Mouse (Mus musculus): Measurements from ENCODE around the gene Tmem39b. TPM values are rescaled to one million over a fixed set of nuclear protein-coding genes. Genes with fewer than 3 reads are reported as not detected.

Gene Tmem39b
- polyA plus RNA-seq, 1 experiment from 2014 or later, result 13.4 TPM

- Histone ChIP-seq H3K9me3 (ENCODE audit: control insufficient read depth, low read length) (no peaks in the 10 kb centered on the region), H3K4me1 (replicated peaks; ENCODE audit: control insufficient read depth, insufficient read depth, low read length) (peaks cover 30% of the 10 kb centered on the region), H3K4me3 (ENCODE audit: low read length) (no peak overlapping the region), H3K36me3 (ENCODE audit: control insufficient read depth, insufficient read depth, low read length) (peaks cover 12% of the 10 kb centered on the region), H3K27ac (ENCODE audit: low read length) (no peak overlapping the region), H3K9ac (ENCODE audit: low read length) (no peak overlapping the region), H3K27me3 (ENCODE audit: control insufficient read depth, insufficient read depth, low read depth, low read length) (no peaks in the 10 kb centered on the region), H3K4me2 (ENCODE audit: low read depth, low read length) (no peak overlapping the region)
- WGBS, result 60% methylated on average over 1 of the region's 1 CpGs
- ATAC-seq (ENCODE audit: low read depth), result no peak
Observed at GRCm38 (mm10) chr4:129700216-129700615, 3.6 kb upstream of the Tmem39b start.

DNA sequence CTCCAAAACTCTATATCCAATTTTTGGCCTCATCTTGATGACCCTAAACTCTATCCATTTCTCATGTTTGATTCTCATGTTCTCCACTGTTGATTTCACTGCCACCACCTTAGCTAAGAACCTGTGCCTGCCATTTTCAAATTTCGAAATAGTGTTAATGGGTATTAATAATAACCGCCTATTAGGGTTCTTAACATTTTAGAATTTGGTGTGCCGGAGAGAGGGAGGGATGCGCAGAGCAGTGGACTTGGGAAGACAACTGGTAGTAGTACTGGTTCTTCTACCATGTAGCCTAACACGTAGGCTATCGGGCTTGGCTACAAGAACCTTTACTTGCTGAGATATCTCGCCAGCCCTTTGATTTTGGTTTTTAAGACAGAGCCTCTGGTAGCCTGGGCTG, 553 bp upstream of the Tmem39b start:
- 79% methylated on average over 7 of the region's 7 CpGs for WGBS
- Histone ChIP-seq H3K9ac (ENCODE audit: low read length) (peak overlapping the region; percentile 85), H3K4me1 (replicated peaks; ENCODE audit: control insufficient read depth, insufficient read depth, low read length) (peaks cover 18% of the 10 kb centered on the region), H3K4me2 (ENCODE audit: low read depth, low read length) (peak overlapping the region; percentile 79), H3K27ac (ENCODE audit: low read length) (no peak overlapping the region; the same call in 1 of the 2 replicates), H3K27me3 (ENCODE audit: control insufficient read depth, insufficient read depth, low read depth, low read length) (no peaks in the 10 kb centered on the region), H3K4me3 (ENCODE audit: low read length) (peak overlapping the region; percentile 75), H3K36me3 (ENCODE audit: control insufficient read depth, insufficient read depth, low read length) (peaks cover 7% of the 10 kb centered on the region), H3K9me3 (ENCODE audit: control insufficient read depth, low read length) (no peaks in the 10 kb centered on the region)
- no peak for ATAC-seq (ENCODE audit: low read depth)

DNA sequence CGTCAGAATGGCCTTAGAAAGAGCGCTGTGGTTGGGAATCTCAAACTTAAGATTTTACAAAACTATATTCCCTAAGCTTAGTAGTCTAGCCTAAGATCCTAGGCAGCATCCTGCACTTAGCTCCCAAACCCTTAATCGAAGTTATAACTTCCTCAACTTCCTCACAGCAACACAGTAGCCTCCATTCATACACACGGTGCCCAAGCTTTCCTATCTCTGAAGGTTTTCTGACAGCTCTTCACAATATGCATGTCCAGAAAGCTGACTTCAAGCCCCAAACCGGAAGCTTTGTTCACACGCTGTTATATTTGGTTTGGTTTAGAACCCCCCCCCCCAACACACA, 852 bp downstream of the Tmem39b start:
- peaks cover 16% of the 10 kb centered on the region for H3K36me3 ChIP-seq (ENCODE audit: control insufficient read depth, insufficient read depth, low read length)
- WGBS, result 20% methylated on average over 6 of the region's 6 CpGs
- ATAC-seq (ENCODE audit: low read depth), result no peak
- peaks cover 9% of the 10 kb centered on the region for H3K4me1 ChIP-seq (replicated peaks; ENCODE audit: control insufficient read depth, insufficient read depth, low read length)
- no peaks in the 10 kb centered on the region for H3K9me3 ChIP-seq (ENCODE audit: control insufficient read depth, low read length)
- H3K9ac ChIP-seq (ENCODE audit: low read length), result peak overlapping the region; percentile 85
- H3K4me3 ChIP-seq (ENCODE audit: low read length), result peak overlapping the region; percentile 75
- no peaks in the 10 kb centered on the region for H3K27me3 ChIP-seq (ENCODE audit: control insufficient read depth, insufficient read depth, low read depth, low read length)
- no peak overlapping the region; the same call in 1 of the 2 replicates for H3K27ac ChIP-seq (ENCODE audit: low read length)
- peak overlapping the region; percentile 80 for H3K4me2 ChIP-seq (ENCODE audit: low read depth, low read length)

DNA sequence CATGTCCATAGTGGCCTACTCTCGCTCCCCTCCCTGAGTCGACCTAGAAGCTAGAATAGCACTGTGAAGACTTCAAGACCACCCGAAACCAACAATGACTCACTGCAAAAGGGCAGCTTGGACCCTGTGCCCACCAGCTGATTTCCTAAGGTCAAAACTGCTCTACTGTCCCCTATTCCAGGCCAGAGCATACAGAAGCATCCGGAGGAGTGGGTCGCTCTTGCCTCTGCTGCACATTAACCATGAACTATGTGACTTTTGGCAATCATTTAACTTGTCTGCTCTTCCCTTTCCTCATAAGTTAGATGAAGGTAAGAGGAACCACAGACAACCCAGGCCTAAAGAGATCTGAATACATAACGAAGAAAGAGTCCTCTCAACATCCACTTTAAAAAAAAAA, 12.1 kb downstream of the Tmem39b start:
- H3K4me2 ChIP-seq (ENCODE audit: low read depth, low read length), result no peak overlapping the region
- H3K27ac ChIP-seq (ENCODE audit: low read length), result no peak overlapping the region
- no peaks in the 10 kb centered on the region for H3K9me3 ChIP-seq (ENCODE audit: control insufficient read depth, low read length)
- ATAC-seq (ENCODE audit: low read depth), result no peak
- WGBS, result 95% methylated on average over 6 of the region's 6 CpGs
- H3K27me3 ChIP-seq (ENCODE audit: control insufficient read depth, insufficient read depth, low read depth, low read length), result no peaks in the 10 kb centered on the region
- no peaks in the 10 kb centered on the region for H3K4me1 ChIP-seq (replicated peaks; ENCODE audit: control insufficient read depth, insufficient read depth, low read length)
- no peak overlapping the region for H3K4me3 ChIP-seq (ENCODE audit: low read length)
- peaks cover 27% of the 10 kb centered on the region for H3K36me3 ChIP-seq (ENCODE audit: control insufficient read depth, insufficient read depth, low read length)
- no peak overlapping the region for H3K9ac ChIP-seq (ENCODE audit: low read length)

DNA sequence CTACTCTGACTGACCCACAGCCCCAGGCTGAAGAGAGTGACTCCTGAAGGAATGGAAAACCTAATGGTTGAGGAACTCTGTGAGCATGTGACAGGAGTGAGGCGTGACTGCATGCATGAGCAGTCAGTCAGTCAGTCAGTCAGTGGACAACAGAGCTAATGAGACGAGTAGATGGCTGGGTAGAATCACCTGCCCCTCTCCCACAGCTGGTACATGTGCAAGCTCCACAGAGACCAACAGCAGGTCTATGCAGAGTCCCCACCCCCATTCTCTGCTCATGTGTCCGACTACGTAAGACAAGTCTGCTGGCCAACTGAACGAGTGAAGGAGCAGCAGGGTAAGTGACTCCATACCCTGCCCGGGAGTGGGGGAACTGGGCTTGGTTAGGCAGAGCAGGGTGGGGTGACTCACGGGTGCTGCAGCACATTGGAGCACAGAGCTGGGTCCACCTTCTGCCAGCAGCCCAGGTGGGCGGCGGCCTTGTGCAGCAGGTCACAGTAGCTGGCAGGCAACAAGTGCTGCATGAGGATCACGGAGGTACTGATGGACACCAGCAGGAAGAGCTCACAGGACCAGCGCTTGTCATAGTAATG, 12.6 kb downstream of the Tmem39b start:
- 88% methylated on average over 11 of the region's 11 CpGs for WGBS
- peaks cover 28% of the 10 kb centered on the region for H3K36me3 ChIP-seq (ENCODE audit: control insufficient read depth, insufficient read depth, low read length)
- no peaks in the 10 kb centered on the region for H3K27me3 ChIP-seq (ENCODE audit: control insufficient read depth, insufficient read depth, low read depth, low read length)
- no peak for ATAC-seq (ENCODE audit: low read depth)
- H3K4me3 ChIP-seq (ENCODE audit: low read length), result no peak overlapping the region
- no peaks in the 10 kb centered on the region for H3K9me3 ChIP-seq (ENCODE audit: control insufficient read depth, low read length)
- no peak overlapping the region for H3K4me2 ChIP-seq (ENCODE audit: low read depth, low read length)
- no peak overlapping the region for H3K9ac ChIP-seq (ENCODE audit: low read length)
- H3K4me1 ChIP-seq (replicated peaks; ENCODE audit: control insufficient read depth, insufficient read depth, low read length), result no peaks in the 10 kb centered on the region
- no peak overlapping the region for H3K27ac ChIP-seq (ENCODE audit: low read length)

GRCm38 (mm10) chr4:129681837-129682236, 14.8 kb downstream of the Tmem39b start:
- Histone ChIP-seq H3K9ac (ENCODE audit: low read length) (no peak overlapping the region), H3K9me3 (ENCODE audit: control insufficient read depth, low read length) (no peaks in the 10 kb centered on the region), H3K36me3 (ENCODE audit: control insufficient read depth, insufficient read depth, low read length) (peaks cover 31% of the 10 kb centered on the region), H3K4me2 (ENCODE audit: low read depth, low read length) (no peak overlapping the region), H3K4me1 (replicated peaks; ENCODE audit: control insufficient read depth, insufficient read depth, low read length) (no peaks in the 10 kb centered on the region), H3K27ac (ENCODE audit: low read length) (no peak overlapping the region), H3K27me3 (ENCODE audit: control insufficient read depth, insufficient read depth, low read depth, low read length) (no peaks in the 10 kb centered on the region), H3K4me3 (ENCODE audit: low read length) (no peak overlapping the region)
- 96% methylated on average over 11 of the region's 11 CpGs for WGBS
- no peak for ATAC-seq (ENCODE audit: low read depth)

- no peak; the same call in 1 of the 2 replicates for ATAC-seq (ENCODE audit: low read depth)
- 2% methylated on average over 10 of the region's 10 CpGs for WGBS
- Histone ChIP-seq H3K4me2 (ENCODE audit: low read depth, low read length) (peak overlapping the region; percentile 91), H3K27me3 (ENCODE audit: control insufficient read depth, insufficient read depth, low read depth, low read length) (no peaks in the 10 kb centered on the region), H3K4me1 (replicated peaks; ENCODE audit: control insufficient read depth, insufficient read depth, low read length) (peaks cover 15% of the 10 kb centered on the region), H3K4me3 (ENCODE audit: low read length) (peak overlapping the region; percentile 100), H3K36me3 (ENCODE audit: control insufficient read depth, insufficient read depth, low read length) (peaks cover 11% of the 10 kb centered on the region), H3K9me3 (ENCODE audit: control insufficient read depth, low read length) (no peaks in the 10 kb centered on the region), H3K9ac (ENCODE audit: low read length) (peak overlapping the region; percentile 97), H3K27ac (ENCODE audit: low read length) (peak overlapping the region; percentile 94)
Observed at GRCm38 (mm10) chr4:129672878-129673449, 23.7 kb downstream of the Tmem39b start.

DNA sequence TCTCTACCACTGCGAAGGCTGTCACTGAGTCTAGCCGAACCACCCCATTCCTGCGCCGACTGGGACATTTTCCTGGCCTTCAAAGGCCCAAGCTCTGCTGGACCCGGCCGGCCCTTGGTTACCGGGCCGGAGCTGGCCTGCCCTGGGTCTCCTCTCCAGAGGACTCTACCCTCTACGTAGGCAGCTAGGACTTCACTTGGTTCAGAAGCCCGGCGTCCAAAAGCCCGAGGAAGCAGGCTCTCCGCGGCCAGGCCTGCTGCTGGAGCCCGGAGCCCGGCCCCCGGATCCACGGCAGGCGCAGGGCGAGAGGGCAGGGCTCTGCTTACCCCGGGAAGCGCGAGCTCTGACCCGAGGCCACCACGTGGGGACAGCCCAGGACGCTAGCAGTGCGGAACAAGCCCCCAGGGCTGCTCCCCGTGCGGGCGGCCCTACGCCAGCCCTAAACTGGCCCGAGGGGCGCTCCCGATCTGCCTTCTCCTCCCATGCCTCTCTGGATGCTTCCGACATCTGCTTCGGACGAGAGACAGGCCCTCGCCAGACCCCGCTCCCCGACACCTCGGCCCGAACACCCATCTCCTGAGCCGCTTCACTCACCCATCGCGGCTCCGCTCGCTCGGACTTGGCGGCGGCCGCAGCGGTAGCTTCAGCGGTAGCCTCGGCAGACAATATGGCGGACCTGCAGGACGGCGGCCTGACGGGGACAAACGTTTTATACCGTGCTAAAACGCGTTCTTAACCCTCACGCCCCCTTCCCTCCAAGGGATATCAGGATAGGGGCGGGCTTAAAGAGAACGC, 24.4 kb downstream of the Tmem39b start, which contains the start of gene Kpna6:
Gene Kpna6, minus strand, starts transcription at position 685 of the 795 bp plus-strand sequence.
- Histone ChIP-seq H3K4me1 (replicated peaks; ENCODE audit: control insufficient read depth, insufficient read depth, low read length) (peaks cover 15% of the 10 kb centered on the region), H3K36me3 (ENCODE audit: control insufficient read depth, insufficient read depth, low read length) (peaks cover 11% of the 10 kb centered on the region), H3K27me3 (ENCODE audit: control insufficient read depth, insufficient read depth, low read depth, low read length) (no peaks in the 10 kb centered on the region), H3K9ac (ENCODE audit: low read length) (peak within 1 kb of the TSS; percentile 97), H3K27ac (ENCODE audit: low read length) (peak within 1 kb of the TSS; percentile 94), H3K4me3 (ENCODE audit: low read length) (peak within 1 kb of the TSS; percentile 100), H3K4me2 (ENCODE audit: low read depth, low read length) (peak within 1 kb of the TSS; percentile 91), H3K9me3 (ENCODE audit: control insufficient read depth, low read length) (no peaks in the 10 kb centered on the region)
- peak; percentile 94 for ATAC-seq (ENCODE audit: low read depth)
- WGBS, result under 1% methylated on average over 65 of the region's 65 CpGs

DNA sequence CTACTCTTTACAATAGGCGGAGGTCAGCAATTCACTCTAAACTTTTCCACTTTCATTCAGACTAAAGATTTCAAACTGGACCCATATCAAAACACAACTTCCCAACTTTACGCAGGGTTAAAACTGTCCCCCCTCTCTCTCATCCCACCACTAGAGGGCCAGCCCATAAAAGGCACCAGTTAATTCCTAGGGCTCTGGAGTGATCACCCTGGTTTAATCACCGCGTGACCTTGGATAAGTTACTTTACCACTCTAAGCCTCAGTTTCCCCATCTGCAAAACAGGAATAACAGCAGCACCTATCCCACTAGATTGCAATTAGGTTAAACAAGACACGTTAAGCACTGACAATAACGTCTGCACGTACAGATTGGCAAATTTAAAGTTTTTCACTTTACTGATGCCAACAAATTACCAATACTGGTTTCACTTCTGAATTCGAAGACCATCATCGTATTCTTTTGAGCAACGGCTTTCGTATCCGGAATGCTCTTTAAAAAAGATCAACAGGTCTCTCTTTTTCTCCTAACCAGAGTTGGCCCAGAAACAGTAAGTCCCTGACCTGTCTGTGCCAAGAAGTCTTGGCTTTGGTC, 25.1 kb downstream of the Tmem39b start:
- ATAC-seq (ENCODE audit: low read depth), result peak; percentile 64
- H3K4me1 ChIP-seq (replicated peaks; ENCODE audit: control insufficient read depth, insufficient read depth, low read length), result peaks cover 15% of the 10 kb centered on the region
- 4% methylated on average over 12 of the region's 12 CpGs for WGBS

More for the DNA sequence above, 25.1 kb downstream of the Tmem39b start:
- peak overlapping the region; percentile 94 for H3K27ac ChIP-seq (ENCODE audit: low read length)
- H3K9ac ChIP-seq (ENCODE audit: low read length), result peak overlapping the region; percentile 97
- peak overlapping the region; percentile 91 for H3K4me2 ChIP-seq (ENCODE audit: low read depth, low read length)
- no peaks in the 10 kb centered on the region for H3K27me3 ChIP-seq (ENCODE audit: control insufficient read depth, insufficient read depth, low read depth, low read length)
- no peaks in the 10 kb centered on the region for H3K9me3 ChIP-seq (ENCODE audit: control insufficient read depth, low read length)
- H3K4me3 ChIP-seq (ENCODE audit: low read length), result peak overlapping the region; percentile 100
- H3K36me3 ChIP-seq (ENCODE audit: control insufficient read depth, insufficient read depth, low read length), result peaks cover 7% of the 10 kb centered on the region

Measured in lung, embryonic 16.5 days (tissue).